Mouse (Mus musculus): ENCODE results near the gene Utp15. TPM values are rescaled to one million over a fixed set of nuclear protein-coding genes. Genes with fewer than 3 reads are reported as not detected.

The Utp15 gene
- total RNA-seq (2023), result 10 to 100 TPM; 40.5 to 44.4 TPM

GRCm38 (mm10) chr13:98262636-98263457 lies at the start of gene Utp15, which contains the start of gene Ankra2:
TSS of gene Utp15 (minus strand) at chr13:98263041.
TSS of gene Ankra2 (plus strand) at chr13:98263074.

DNA sequence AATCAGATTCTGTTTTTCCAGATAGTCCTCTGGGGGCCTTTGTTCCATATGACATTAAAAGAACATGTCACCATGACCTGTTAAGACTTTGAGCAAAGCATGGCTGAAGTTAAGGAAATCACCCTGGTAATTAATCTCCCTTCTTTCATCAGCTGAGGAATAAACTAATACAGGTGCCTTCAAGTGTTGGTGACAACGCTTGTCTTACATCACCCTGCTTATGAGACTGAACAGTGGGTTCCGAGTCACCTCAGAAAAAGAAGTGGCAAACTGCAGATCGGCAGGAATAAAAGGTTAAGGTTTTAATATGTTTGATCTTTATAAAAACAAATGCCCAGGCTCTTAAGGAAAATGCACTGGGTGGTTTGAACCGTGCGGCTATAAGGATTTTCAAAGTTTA lies 16.8 kb upstream of the Utp15 start, which contains the start of gene Gm21976:
Gm21976 (plus strand) TSS at position 202 of the 400 bp plus-strand sequence.

GRCm38 (mm10) chr13:98205771-98206545 lies 56.9 kb downstream of the Utp15 start, which contains the start of gene Arhgef28:
TSS of gene Arhgef28 (minus strand) at chr13:98206439.

Other genes with a start within 250 kb of the Utp15 start
- gene Arhgef28, start 56.6 kb downstream of the Utp15 start, total RNA-seq (2023), result under 1 TPM in 1 of 2 experiments, not detected in 1; 0.15 TPM
- gene Ankra2, start within 50 bp of the Utp15 start, total RNA-seq (2023), result 10 to 100 TPM; 36.8 to 40.8 TPM
- not detected for gene Gm21976, start 16.8 kb upstream of the Utp15 start, total RNA-seq (2023)
- 100 to 1,000 TPM; 420 to 430 TPM for gene Btf3, start 54.0 kb upstream of the Utp15 start, total RNA-seq (2023)
- not detected for gene Foxd1, start 91.2 kb upstream of the Utp15 start, total RNA-seq (2023)
- not detected for gene Gm10320, start 229.0 kb upstream of the Utp15 start, total RNA-seq (2023)